Mouse (Mus musculus): ENCODE data around the gene Dennd6b. TPM values are rescaled to one million over a fixed set of nuclear protein-coding genes. Genes with fewer than 3 reads are reported as not detected.

Gene Dennd6b
- polyA plus RNA-seq, 1 experiment from 2014 or later = 4.4 TPM

DNA sequence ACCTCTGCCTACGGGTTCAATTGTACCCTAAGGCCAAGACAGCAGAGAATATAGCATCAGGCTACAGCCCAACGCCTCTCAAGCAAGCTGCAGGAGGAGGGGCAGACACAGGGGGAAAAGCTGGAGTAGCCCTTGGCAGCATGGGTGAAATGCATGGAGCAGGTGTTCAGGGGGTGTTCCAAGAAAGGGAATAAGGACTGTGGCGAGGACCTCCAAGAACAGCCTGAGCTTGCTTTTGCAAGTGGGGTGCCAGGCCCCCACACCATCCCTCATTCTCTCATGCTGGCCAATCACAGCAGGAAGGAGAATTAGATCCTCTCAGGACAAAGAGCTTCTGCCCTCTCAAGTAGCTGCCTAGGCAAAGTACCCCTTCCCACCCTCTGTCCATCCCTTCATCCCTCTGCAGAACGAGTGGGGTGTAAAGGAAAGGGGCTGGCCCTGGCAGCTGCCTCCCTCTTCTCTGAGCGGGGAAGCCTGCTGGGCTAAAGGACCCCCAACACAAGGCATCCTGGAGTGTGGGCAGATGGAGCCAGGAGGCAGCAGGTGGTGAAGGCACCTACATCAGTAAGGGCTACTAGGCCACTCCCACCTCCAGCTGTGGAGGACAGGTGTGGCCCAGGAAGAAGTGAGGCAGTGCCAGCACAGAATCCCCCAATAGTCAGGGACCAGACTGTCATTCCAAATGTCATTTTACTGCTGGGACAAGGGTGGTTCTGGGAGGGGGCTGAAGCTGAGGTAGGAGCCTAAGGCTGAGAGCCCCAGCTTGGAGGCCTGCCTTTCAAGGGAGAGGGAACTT lies 12.0 kb downstream of the Dennd6b start:
- no peaks in the 10 kb centered on the region for H3K27me3 ChIP-seq (replicated peaks; ENCODE audit: insufficient read depth, low read length)
- no peak overlapping the region for H3K4me2 ChIP-seq (replicated peaks; ENCODE audit: low read depth, low read length)
- ATAC-seq (no peak), DNase-seq (ENCODE audit: low spot score) (no peak)
- no peaks in the 10 kb centered on the region for H3K36me3 ChIP-seq (ENCODE audit: insufficient read depth, low read length)
- H3K27ac ChIP-seq (ENCODE audit: low read length) = no peak overlapping the region
- WGBS = 62% methylated on average over 4 of the region's 5 CpGs
- no peak overlapping the region for H3K9ac ChIP-seq (replicated peaks; ENCODE audit: low read depth)
- H3K4me1 ChIP-seq (ENCODE audit: insufficient read depth, low read depth, low read length) = peaks cover 10% of the 10 kb centered on the region
- H3K9me3 ChIP-seq (ENCODE audit: low read length) = no peaks in the 10 kb centered on the region
- H3K4me3 ChIP-seq (ENCODE audit: low read depth, low read length) = no peak overlapping the region
- TF ChIP-seq CTCF (IDR thresholded peaks at IDR 0.05) = no peak
- no peak for TF ChIP-seq EP300 (IDR thresholded peaks at IDR 0.05)

DNA sequence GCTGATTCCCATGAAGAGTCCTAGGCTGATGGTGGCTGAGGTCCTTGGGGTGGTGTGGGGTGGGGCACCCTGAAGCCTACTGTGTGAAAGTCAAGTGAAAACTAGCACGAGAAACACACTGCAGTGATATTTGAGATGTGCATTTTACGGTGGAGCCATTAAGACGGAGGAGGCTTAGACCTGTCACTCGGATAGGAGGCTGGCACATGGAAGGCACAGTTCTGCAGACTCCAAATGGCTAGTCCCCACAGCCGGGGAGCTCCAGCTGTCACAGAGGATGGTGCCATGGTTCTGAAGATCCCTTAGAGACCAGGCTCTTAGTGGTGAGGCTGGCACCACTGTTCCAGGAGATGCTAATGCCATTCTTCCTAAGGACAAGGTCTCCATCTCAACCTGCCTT lies 13.5 kb downstream of the Dennd6b start:
- H3K27ac ChIP-seq (ENCODE audit: low read length) = no peak overlapping the region
- no peak for DNase-seq (ENCODE audit: low spot score)
- no peak overlapping the region for H3K4me2 ChIP-seq (replicated peaks; ENCODE audit: low read depth, low read length)
- H3K4me1 ChIP-seq (ENCODE audit: insufficient read depth, low read depth, low read length) = peaks cover 24% of the 10 kb centered on the region
- H3K27me3 ChIP-seq (replicated peaks; ENCODE audit: insufficient read depth, low read length) = no peaks in the 10 kb centered on the region
- no peaks in the 10 kb centered on the region for H3K36me3 ChIP-seq (ENCODE audit: insufficient read depth, low read length)
- TF ChIP-seq EP300 (IDR thresholded peaks at IDR 0.05) (no peak), CTCF (IDR thresholded peaks at IDR 0.05) (no peak)
- ATAC-seq = no peak
- no peak overlapping the region for H3K9ac ChIP-seq (replicated peaks; ENCODE audit: low read depth)
- 76% methylated on average over 5 of the region's 5 CpGs for WGBS
- H3K9me3 ChIP-seq (ENCODE audit: low read length) = no peaks in the 10 kb centered on the region
- no peak overlapping the region for H3K4me3 ChIP-seq (ENCODE audit: low read depth, low read length)

DNA sequence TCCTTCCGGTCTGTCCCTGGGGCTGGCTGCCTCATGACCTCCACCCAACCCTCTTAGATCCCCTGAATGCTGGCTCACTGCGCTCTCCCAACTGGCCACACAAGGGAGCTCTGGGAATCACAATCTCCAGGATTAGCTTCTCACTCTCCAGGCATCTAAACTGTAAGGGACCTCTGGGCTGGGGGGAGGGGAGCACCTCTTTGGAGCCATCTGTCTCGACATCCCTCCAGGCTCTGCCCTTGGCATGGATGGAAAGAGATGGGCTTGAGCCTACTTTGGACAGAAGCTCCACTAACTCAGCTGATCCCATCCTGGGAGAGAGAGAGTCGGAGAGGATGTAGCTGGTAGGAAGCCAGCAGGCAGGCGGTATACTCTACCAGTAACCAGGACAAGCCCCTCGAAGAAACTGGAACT lies 14.0 kb downstream of the Dennd6b start:
- H3K4me1 ChIP-seq (ENCODE audit: insufficient read depth, low read depth, low read length) = peaks cover 30% of the 10 kb centered on the region
- no peaks in the 10 kb centered on the region for H3K27me3 ChIP-seq (replicated peaks; ENCODE audit: insufficient read depth, low read length)
- H3K4me2 ChIP-seq (replicated peaks; ENCODE audit: low read depth, low read length) = no peak overlapping the region
- no peak overlapping the region for H3K9ac ChIP-seq (replicated peaks; ENCODE audit: low read depth)
- TF ChIP-seq CTCF (IDR thresholded peaks at IDR 0.05) (peak; percentile 65), EP300 (IDR thresholded peaks at IDR 0.05) (no peak)
- no peak overlapping the region for H3K4me3 ChIP-seq (ENCODE audit: low read depth, low read length)
- WGBS = 25% methylated on average over 6 of the region's 6 CpGs
- H3K9me3 ChIP-seq (ENCODE audit: low read length) = no peaks in the 10 kb centered on the region
- no peak overlapping the region for H3K27ac ChIP-seq (ENCODE audit: low read length)
- 0 out of 2 replicates have a peak, but pooled peaks have one; percentile 2 for ATAC-seq
- no peaks in the 10 kb centered on the region for H3K36me3 ChIP-seq (ENCODE audit: insufficient read depth, low read length)
- DNase-seq (ENCODE audit: low spot score) = peak; percentile 82

- Histone ChIP-seq H3K27ac (ENCODE audit: low read length) (peak overlapping the region; percentile 71), H3K27me3 (replicated peaks; ENCODE audit: insufficient read depth, low read length) (no peaks in the 10 kb centered on the region), H3K9me3 (ENCODE audit: low read length) (no peaks in the 10 kb centered on the region), H3K36me3 (ENCODE audit: insufficient read depth, low read length) (no peaks in the 10 kb centered on the region), H3K4me1 (ENCODE audit: insufficient read depth, low read depth, low read length) (peaks cover 36% of the 10 kb centered on the region), H3K9ac (replicated peaks; ENCODE audit: low read depth) (no peak overlapping the region), H3K4me2 (replicated peaks; ENCODE audit: low read depth, low read length) (peak overlapping the region; percentile 81; the same call in 1 of the 2 replicates), H3K4me3 (ENCODE audit: low read depth, low read length) (no peak overlapping the region)
- DNase-seq (ENCODE audit: low spot score) (peak; percentile 25), ATAC-seq (no peak)
- 43% methylated on average over 10 of the region's 10 CpGs for WGBS
- TF ChIP-seq EP300 (IDR thresholded peaks at IDR 0.05) = 0 out of 2 replicates have a peak, but pooled peaks have one; percentile 21
- peak; percentile 34 for TF ChIP-seq CTCF (IDR thresholded peaks at IDR 0.05)
Observed at GRCm38 (mm10) chr15:89181561-89182270, 14.6 kb downstream of the Dennd6b start.

DNA sequence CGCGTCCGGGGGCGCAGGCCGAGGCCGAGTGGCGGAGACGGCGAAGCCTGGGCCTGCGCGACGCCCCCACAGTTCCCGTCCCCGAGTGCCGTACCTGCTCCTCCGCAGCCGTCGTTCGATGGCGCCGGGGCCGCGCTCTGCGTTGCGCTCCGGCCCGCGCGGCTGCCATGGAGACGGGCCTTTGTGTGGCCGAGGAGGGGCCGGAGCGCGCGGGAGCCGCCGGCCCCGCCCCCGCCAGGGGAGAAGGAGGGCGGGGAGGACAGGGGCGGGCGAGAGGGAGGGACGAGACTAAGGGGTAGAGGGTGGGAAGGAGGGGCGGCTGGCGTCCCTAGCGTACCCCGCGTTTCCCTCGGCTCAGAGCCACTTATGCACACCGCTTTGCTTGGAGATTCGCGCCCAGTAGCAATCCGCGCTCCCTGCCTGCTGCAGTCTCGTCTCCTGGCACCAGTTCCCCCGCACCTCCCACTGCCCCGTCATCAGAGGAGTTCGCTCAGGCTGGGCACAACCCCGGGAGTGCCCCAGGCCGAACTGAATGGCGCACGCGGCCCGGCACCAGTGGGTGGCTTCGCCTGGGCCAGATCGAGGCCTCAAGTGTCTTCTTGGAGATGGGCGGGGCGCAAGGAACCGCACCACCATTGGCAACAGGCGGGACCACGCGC lies 15.6 kb downstream of the Dennd6b start, which contains the start of gene Plxnb2:
Gene Plxnb2 (minus strand): TSS at position 218 of the 659 bp plus-strand sequence.
- H3K4me3 ChIP-seq (ENCODE audit: low read depth, low read length) = peak within 1 kb of the TSS; percentile 70
- H3K4me1 ChIP-seq (ENCODE audit: insufficient read depth, low read depth, low read length) = peaks cover 41% of the 10 kb centered on the region
- under 1% methylated on average over 37 of the region's 72 CpGs for WGBS
- H3K9me3 ChIP-seq (ENCODE audit: low read length) = no peaks in the 10 kb centered on the region
- H3K36me3 ChIP-seq (ENCODE audit: insufficient read depth, low read length) = no peaks in the 10 kb centered on the region
- H3K4me2 ChIP-seq (replicated peaks; ENCODE audit: low read depth, low read length) = peak within 1 kb of the TSS; percentile 81
- no peaks in the 10 kb centered on the region for H3K27me3 ChIP-seq (replicated peaks; ENCODE audit: insufficient read depth, low read length)
- no peak for TF ChIP-seq EP300 (IDR thresholded peaks at IDR 0.05)
- TF ChIP-seq CTCF (IDR thresholded peaks at IDR 0.05) = no peak
- H3K9ac ChIP-seq (replicated peaks; ENCODE audit: low read depth) = peak within 1 kb of the TSS; percentile 56
- ATAC-seq = peak; percentile 87
- peak within 1 kb of the TSS; percentile 90 for H3K27ac ChIP-seq (ENCODE audit: low read length)
- DNase-seq (ENCODE audit: low spot score) = peak; percentile 94

DNA sequence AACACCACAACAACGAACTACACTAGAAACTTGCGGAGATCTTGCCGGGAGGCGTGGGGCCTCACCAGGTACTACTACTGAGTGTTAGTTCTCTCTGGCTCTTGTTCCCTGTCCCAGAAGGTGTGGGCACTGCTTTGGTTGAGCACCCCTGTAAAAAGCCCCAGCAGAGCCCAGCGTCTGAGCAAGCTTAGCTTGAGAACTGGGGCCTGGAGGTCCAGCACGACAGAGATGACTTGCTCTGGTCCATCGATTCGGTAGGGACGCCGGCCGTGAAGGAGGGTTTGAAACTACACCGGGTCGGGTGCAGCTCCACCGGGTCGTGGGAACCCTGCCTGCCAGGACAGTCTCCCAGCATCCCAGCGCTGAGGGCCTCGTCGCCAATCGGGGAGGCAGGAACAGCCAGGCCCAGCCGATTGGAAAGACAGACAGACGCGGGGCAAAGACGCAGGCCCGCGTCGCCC lies 16.2 kb downstream of the Dennd6b start:
- peak overlapping the region; percentile 56 for H3K9ac ChIP-seq (replicated peaks; ENCODE audit: low read depth)
- H3K27ac ChIP-seq (ENCODE audit: low read length) = peak overlapping the region; percentile 90
- H3K27me3 ChIP-seq (replicated peaks; ENCODE audit: insufficient read depth, low read length) = no peaks in the 10 kb centered on the region
- H3K4me3 ChIP-seq (ENCODE audit: low read depth, low read length) = peak overlapping the region; percentile 70
- H3K4me1 ChIP-seq (ENCODE audit: insufficient read depth, low read depth, low read length) = peaks cover 47% of the 10 kb centered on the region
- H3K9me3 ChIP-seq (ENCODE audit: low read length) = no peaks in the 10 kb centered on the region
- WGBS = 0% methylated on average over 16 of the region's 26 CpGs
- TF ChIP-seq CTCF (IDR thresholded peaks at IDR 0.05) = no peak
- no peak for TF ChIP-seq EP300 (IDR thresholded peaks at IDR 0.05)
- H3K36me3 ChIP-seq (ENCODE audit: insufficient read depth, low read length) = no peaks in the 10 kb centered on the region
- H3K4me2 ChIP-seq (replicated peaks; ENCODE audit: low read depth, low read length) = peak overlapping the region; percentile 81
- ATAC-seq (0 out of 2 replicates have a peak, but pooled peaks have one; percentile 0), DNase-seq (ENCODE audit: low spot score) (peak; percentile 43)

Data from lung, postnatal 0 days (tissue).